Mouse (Mus musculus): ENCODE data around the gene Fam122a.

- no peak for TF ChIP-seq POLR2A (IDR thresholded peaks at IDR 0.05; ENCODE audit: extremely low read depth, insufficient read depth, low read length)
- no peak for TF ChIP-seq CTCF (IDR thresholded peaks at IDR 0.05; ENCODE audit: extremely low read depth, insufficient read depth, low read length)
These were observed 44.7 kb downstream of the Fam122a start for GRCm38 (mm10) chr19:24432447-24432846.
